Mouse (Mus musculus) adrenal gland (tissue): ENCODE data around the gene Dck.

Source experiments
- intact Hi-C: fragments of 180-260 bp; cut with DNase I; formaldehyde crosslinking; loops from one replicate; pipeline ENCODE4 v1.15.1; 2025

Dck gene

DNA sequence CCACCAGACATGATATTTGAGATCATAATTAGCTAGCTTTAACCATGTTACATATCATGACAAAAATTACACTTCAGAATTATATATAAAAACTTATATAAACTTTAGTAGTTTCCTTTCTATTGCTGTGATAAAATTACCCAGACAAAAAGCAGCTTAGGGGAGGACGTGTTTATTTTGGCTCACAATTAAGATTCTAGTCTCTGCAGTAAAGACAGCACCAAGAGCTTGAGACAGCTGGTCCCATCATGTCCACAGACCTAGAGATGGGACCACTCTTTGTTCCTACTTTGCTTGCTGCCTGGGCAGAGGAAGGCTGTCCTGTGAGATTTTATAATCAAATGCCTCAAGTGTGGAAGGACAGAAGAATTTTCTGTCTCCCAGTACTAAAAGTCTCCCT is 20.3 kb downstream of the Dck start:
- intact Hi-C loops, result no loop called here

DNA sequence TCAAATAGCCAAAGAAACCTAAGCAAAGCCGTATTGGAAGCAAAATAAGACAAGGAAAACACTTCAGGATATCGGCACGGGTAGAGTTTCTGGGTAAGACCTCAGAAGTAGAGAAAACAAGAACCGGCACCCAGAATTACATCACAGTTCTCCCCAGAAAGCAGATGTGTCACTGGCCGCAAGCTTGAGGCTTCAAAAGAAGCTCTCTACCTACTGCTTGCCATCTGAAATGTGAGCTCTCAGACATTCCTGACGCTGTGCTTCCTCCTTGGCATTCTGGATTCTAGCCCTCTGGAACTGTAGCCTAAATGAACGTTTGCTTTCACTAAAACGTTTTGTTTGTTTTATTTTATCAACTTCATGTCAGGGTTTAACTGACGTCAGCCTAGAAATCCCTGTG is 25.9 kb downstream of the Dck start:
- intact Hi-C loops, result loop anchor here (5.0 kb wide), 1 partner anchor 592 kb away; no protein-coding TSS in a partner anchor

DNA sequence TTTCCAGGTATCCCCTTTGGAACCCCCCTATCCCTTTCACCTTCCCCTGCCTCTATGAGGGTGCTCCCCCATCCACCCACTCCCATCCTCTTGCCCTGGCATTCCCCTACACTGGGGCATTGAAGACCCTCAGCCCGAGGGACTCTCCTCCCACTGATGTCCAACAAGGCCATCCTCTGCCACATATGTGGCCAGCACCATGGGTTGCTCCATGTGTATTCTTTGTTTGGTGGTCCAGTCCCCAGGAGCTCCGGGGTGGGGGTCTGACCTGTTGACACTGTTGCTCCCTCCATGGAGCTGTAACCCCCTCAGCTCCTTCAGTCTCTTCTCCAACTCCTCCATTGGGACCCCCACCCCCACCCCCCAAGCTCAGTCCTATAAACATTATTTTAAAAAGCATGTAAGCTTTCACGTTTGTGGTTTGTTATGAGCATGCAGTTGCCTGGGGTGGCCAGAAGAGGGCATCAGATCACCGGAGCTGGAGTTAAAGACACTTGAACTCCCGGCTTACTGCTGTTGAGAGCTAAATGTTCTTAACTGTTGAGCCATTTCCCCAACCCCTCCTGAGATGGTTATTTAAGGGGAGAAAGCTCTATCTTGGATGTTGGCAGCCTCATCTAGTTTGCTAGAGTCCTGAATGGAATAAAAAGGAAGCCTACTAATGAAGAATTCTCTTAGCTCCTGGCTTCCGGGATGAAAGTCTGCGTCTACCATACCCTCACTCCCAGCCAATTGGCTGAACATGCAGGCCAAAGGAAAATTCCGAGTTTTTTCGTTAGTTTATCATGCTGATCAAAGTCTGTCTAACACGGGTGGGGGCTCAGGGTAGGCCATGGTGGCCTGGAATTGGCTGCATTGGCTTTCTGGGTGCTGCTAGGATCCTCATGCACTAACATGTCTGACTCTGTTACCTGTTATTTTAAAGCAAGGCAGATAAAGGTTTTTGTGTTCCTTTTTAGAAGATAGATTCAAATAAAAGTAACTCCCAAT is 26.8 kb downstream of the Dck start:
- intact Hi-C loops, result loop anchor here (5.0 kb wide), 1 partner anchor 591 kb away; no protein-coding TSS in a partner anchor

DNA sequence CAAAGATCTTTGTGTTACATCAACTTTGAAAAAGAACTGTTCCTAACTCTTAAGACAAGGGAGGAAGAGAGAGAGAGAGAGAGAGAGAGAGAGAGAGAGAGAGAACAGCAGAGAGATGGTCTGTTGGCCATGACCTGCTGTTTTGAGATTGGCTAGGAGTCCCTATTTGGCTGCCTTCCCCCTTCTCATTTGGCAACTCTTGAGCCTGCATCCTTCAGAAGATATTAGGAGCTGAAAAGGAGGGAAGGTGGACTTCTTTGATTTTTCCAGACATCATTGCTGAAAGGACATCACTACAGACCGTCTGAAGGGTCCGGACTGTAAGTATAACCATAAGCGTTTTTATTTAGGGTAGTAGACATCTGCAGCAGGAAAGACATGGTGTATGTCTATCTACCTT is 28.9 kb downstream of the Dck start:
- intact Hi-C loops, result loop anchor here (5.0 kb wide), 1 partner anchor 589 kb away; no protein-coding TSS in a partner anchor

DNA sequence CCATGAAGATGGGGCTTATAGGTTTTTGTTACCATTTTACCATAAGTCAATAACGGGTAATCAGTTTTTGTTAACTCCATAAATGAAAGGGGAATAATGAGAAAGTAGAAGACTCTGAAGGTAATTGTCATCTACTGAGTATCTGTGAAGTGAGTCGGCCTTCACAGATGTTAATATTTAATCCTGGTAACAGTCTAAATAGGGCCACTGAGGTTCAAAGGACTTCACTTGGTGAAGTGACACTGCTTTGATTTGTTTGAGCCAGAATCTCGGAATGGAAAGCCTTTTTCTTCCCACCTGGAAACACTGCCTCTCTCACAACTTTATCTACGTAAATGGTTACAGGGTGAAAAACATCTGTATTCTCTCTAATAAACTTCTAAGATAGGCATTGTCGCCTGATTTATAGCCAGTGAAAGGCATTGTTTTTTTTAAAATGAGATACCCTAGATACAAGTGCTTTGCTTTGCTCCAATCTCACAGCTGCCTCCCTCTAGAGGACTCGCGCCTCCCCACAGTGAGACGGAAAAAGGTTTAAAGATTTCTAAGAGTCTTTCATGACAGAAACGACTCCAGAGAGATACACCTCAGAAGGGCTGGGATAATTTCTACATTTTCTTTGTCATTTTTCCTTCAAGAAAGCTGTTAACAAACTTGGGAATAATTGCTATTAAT is 31.3 kb downstream of the Dck start:
- intact Hi-C loops, result no loop called here

- intact Hi-C loops, result no loop called here
Observed at GRCm38 (mm10) chr5:88796588-88796987, 31.8 kb downstream of the Dck start.

DNA sequence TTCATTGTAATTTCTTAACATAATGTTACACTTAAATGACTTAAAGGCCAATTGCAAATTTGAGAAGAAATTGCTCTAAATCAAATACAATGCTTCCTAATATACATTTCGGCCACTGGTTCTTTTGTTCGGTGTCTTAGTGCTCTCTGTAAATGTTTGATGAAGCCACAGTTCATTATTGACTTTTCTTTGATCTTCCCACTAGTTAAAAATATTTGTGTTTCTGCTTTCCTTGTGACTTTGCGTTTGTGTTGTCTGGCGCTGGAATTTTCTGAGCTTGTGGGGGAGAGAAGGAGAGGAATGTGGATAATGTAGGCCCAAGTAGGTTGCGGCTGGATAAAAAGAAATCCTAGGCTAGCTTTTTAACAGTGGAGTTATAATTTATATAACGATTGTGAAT is 32.3 kb downstream of the Dck start:
- intact Hi-C loops, result no loop called here

DNA sequence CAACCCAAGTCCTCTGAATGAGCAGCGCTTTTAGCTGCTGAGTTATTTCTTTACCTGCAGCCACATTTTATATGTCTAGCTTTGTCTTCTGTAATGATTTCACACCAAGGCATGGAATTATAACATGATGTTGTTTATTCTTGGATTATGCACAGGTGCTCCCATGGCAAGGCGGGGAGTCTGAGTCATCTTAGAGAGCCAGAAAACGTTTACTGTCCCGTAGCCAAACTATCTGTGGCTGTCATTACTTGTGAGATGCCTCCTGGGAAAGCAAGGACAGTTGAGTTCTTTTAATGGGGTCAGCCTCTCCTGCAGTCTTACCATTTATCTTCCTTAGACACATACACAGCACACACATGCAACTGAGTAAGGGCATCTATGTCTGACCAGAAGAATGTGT is 40.8 kb downstream of the Dck start:
- intact Hi-C loops, result no loop called here

DNA sequence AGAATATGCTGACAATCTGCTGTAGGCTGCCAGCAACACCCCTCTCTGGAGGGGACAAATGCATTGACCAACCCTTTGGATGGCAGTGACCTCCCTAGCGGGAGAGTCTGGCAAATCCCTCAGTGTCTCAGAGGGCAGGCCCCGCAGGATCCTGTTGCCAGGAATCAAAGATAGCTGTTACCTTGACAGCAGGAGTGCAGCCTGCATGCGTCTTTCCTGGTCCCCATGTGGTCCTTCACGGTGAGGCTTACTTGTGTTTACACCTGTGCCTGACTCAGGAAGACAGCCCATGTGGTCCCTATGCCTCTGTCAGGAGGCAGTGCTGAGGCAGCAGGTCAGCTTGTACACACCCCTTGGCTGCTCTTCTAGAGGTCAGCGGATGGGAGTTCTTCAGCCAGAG is 41.5 kb downstream of the Dck start:
- intact Hi-C loops, result no loop called here

GRCm38 (mm10) chr5:88807342-88807741 is 42.5 kb downstream of the Dck start:
- intact Hi-C loops, result no loop called here

DNA sequence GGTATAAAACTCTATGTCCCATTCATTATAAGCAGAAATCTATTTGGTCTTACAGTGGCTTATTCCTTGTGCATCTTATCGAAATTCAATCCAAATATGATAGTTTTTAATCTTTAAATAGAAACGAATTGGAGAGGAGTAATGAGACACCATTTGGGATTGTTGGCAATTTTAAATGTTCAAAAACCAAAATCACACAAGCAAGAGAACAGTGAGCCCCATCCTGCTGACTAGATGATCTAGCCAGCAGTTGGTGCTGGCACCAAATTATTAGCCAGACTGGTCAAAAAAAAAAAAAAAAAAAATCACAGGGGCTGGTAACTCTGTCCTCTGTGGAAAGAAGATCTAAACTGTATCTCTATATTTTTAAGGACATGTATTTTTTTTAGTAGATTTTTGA is 48.4 kb downstream of the Dck start:
- intact Hi-C loops, result no loop called here

- intact Hi-C loops, result no loop called here
Observed at GRCm38 (mm10) chr5:88814552-88814951, 49.8 kb downstream of the Dck start.

DNA sequence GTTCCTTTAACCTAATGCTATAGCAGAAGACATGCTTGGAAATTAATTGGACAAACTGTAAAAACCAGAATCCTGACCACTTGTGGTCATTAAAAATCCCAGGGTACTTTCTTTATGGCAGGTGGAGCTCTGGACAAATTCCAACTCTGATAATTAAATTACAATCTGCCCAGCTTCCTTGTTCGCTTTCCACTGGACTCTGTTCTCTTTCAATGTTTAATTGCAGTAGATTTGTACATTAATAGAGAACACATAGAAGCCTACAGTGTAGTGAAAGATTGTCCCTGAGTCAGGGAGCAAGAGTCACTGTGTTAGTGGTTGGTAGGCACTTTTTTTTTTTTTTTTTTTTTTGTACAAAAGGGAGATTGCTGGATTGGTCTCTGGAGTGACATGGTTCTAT is 56.7 kb downstream of the Dck start:
- intact Hi-C loops, result no loop called here

- intact Hi-C loops, result no loop called here
Observed at GRCm38 (mm10) chr5:88824838-88825237, 60.0 kb downstream of the Dck start.

- intact Hi-C loops, result no loop called here
Observed at GRCm38 (mm10) chr5:88829835-88830571, 65.2 kb downstream of the Dck start.

DNA sequence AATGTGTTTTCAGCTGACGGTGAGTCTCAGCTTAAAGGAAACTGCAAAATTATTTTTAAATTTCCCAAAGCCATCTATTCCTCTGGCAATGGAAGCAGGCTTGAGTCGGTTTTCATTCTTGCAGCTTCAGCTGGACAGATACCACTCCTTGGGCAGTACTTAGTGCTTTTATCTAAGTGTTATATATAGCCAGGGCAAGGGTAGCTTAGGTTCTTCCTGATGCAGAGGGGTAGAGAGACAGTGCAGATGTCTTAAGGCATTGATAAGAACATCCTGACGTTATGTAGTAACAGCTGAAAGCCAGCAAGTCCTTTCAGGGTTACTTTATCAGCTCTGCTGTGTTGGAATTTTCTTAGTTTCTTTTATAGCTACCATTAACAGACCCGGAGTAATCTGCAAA is 66.1 kb downstream of the Dck start:
- intact Hi-C loops, result no loop called here

- intact Hi-C loops, result no loop called here
Observed at GRCm38 (mm10) chr5:88831935-88832334, 67.1 kb downstream of the Dck start.
